Mouse (Mus musculus) hindbrain, embryonic 11.5 days (tissue): ENCODE results near the gene Mmp19. TPM values are rescaled to one million over a fixed set of nuclear protein-coding genes. Genes with fewer than 3 reads are reported as not detected.
A peak's percentile ranks its signal among the peaks of the same experiment; 100 is the strongest.

Experiments used
- ATAC-seq: fragments of 200-750 bp; cut with Nextera tagmentation; 2 replicates; pipeline ENCODE4 v1.8.0; 2017; ENCODE audit warnings: mild to moderate bottlenecking, moderate TSS enrichment, moderate library complexity; ENCODE audit not compliant: low FRiP score
- DNase-seq: peaks from one replicate; pipeline ENCODE4 v3.0.0-alpha.2; 2015; ENCODE audit warnings: low spot score
- H3K27ac ChIP-seq: fragments of 300-500 bp; sonication (generic); 2 replicates; pipeline ENCODE4 v1.5.1; 2014; ENCODE audit warnings: mild to moderate bottlenecking, low read depth, low read length
- H3K27me3 ChIP-seq: fragments of 300-500 bp; sonication (generic); 2 replicates; pipeline ENCODE4 v1.6.1; 2014; ENCODE audit warnings: mild to moderate bottlenecking, low read length, moderate library complexity, mixed read lengths; ENCODE audit not compliant: control insufficient read depth, insufficient read depth
- H3K36me3 ChIP-seq: fragments of 300-500 bp; sonication (generic); 2 replicates; pipeline ENCODE4 v1.6.1; 2014; ENCODE audit warnings: mild to moderate bottlenecking, low read length, moderate library complexity, mixed read lengths; ENCODE audit not compliant: control insufficient read depth, insufficient read depth
- H3K4me1 ChIP-seq: fragments of 300-500 bp; sonication (generic); replicated peaks from 2 replicates; pipeline ENCODE4 v1.6.1; 2014; ENCODE audit warnings: low read length, mixed read lengths; ENCODE audit not compliant: control insufficient read depth, insufficient read depth
- H3K4me2 ChIP-seq: fragments of 300-500 bp; sonication (generic); replicated peaks from 2 replicates; pipeline ENCODE4 v1.6.1; 2014; ENCODE audit warnings: mild to moderate bottlenecking, low read depth, low read length
- H3K4me3 ChIP-seq: fragments of 300-500 bp; sonication (generic); 2 replicates; pipeline ENCODE4 v1.5.1; 2014; ENCODE audit warnings: low read depth, low read length
- H3K9ac ChIP-seq: fragments of 300-500 bp; sonication (generic); 2 replicates; pipeline ENCODE4 v1.6.1; 2014; ENCODE audit warnings: low read depth, low read length
- H3K9me3 ChIP-seq: fragments of 300-500 bp; sonication (generic); 2 replicates; pipeline ENCODE4 v1.6.1; 2016; ENCODE audit warnings: low read length; ENCODE audit not compliant: control insufficient read depth
- WGBS: fragments of 180-500 bp; shearing (Covaris S2); extraction: QIAGEN DNeasy Blood & Tissue Kit; methylation state at CpG from one replicate; pipeline ENCODE4 v1.1.7; 2014; 5-methylcytosine and 5-hydroxymethylcytosine counted together
- polyA plus RNA-seq: library from polyadenylated mRNA; unstranded; fragments of >200 nt; fragmentation: Nextera tagmentation; extraction: Ambion mirVana; gene quantifications from 2 replicates; pipeline ENCODE4 v1.2.1, GENCODE M21; 2014

The Mmp19 gene
- polyA plus RNA-seq, 1 experiment from 2014 or later: 0.49 TPM

- H3K4me3 ChIP-seq: no peak overlapping the region
- no peak overlapping the region for H3K4me2 ChIP-seq
- H3K27me3 ChIP-seq: no peaks in the 10 kb centered on the region
- no peak overlapping the region for H3K27ac ChIP-seq
- no peaks in the 10 kb centered on the region for H3K9me3 ChIP-seq
- H3K4me1 ChIP-seq: no peaks in the 10 kb centered on the region
- ATAC-seq (no peak), DNase-seq (no peak)
- no peaks in the 10 kb centered on the region for H3K36me3 ChIP-seq
- no peak overlapping the region for H3K9ac ChIP-seq
These were observed 1.3 kb downstream of the Mmp19 start for GRCm38 (mm10) chr10:128792041-128792440.

DNA sequence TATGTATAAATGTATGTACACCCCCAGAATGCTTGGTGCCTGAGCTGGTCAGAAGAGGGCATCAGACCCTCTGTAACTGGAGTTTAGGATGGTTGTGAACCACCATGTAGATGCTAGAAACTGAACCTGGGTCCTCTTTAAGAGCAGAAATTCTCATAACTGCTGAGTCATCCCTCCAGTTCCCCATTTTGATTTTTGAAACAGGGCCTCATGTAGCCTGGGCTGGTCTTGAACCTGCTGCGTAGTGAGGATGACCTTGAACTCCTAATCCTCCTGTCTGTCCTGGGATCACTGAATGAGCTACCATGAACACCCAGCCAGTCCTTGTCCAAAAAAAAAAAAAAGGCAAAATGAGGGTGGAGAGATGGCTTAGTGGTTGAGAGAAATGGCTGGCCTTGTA, 2.5 kb downstream of the Mmp19 start:
- ATAC-seq (no peak), DNase-seq (no peak)
- Histone ChIP-seq H3K4me2 (no peak overlapping the region), H3K4me1 (no peaks in the 10 kb centered on the region), H3K4me3 (no peak overlapping the region), H3K27me3 (no peaks in the 10 kb centered on the region), H3K9ac (no peak overlapping the region), H3K27ac (no peak overlapping the region), H3K36me3 (no peaks in the 10 kb centered on the region), H3K9me3 (no peaks in the 10 kb centered on the region)
- 92% methylated on average over 1 of the region's 1 CpGs for WGBS

DNA sequence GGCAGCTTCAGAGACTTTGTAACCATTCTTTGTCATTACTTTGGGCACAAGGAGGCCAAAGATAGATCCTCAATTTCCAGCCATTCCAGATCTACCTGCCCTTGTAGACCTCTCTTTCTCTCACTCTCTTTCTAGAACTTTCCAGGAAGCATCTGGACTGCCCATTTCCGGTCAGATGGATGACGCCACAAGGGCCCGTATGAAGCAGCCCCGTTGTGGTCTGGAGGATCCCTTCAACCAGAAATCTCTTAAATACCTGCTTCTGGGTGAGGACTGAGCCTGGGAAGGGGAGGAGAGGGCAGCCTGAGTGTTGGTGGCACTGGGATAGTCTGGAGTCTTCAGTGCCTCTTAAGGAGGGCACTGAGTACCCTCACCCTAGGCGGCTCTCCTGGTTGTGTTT, 3.7 kb downstream of the Mmp19 start:
- Histone ChIP-seq H3K9ac (no peak overlapping the region), H3K36me3 (no peaks in the 10 kb centered on the region), H3K27me3 (no peaks in the 10 kb centered on the region), H3K4me3 (no peak overlapping the region), H3K4me2 (no peak overlapping the region), H3K4me1 (no peaks in the 10 kb centered on the region), H3K27ac (no peak overlapping the region), H3K9me3 (no peaks in the 10 kb centered on the region)
- ATAC-seq (no peak), DNase-seq (no peak)
- 87% methylated on average over 5 of the region's 5 CpGs for WGBS

DNA sequence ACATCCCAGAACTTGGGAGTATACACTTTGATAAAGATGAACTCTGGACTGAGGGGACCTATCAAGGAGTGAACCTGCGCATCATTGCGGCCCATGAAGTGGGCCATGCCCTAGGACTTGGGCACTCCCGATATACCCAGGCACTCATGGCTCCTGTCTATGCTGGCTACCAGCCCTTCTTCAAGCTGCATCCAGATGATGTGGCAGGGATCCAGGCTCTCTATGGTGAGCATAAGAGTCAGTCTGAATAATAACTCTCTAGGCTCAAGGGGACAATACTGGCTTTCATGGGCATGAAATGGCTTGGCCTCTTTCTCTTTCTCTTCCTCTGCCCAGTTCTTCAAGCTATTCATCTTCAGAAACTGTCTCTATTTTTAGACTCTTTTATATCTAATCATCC, 4.9 kb downstream of the Mmp19 start:
- no peak overlapping the region for H3K27ac ChIP-seq
- no peaks in the 10 kb centered on the region for H3K27me3 ChIP-seq
- no peak overlapping the region for H3K9ac ChIP-seq
- no peaks in the 10 kb centered on the region for H3K4me1 ChIP-seq
- no peak overlapping the region for H3K4me2 ChIP-seq
- H3K4me3 ChIP-seq: no peak overlapping the region
- 98% methylated on average over 3 of the region's 3 CpGs for WGBS
- H3K36me3 ChIP-seq: no peaks in the 10 kb centered on the region
- ATAC-seq (no peak), DNase-seq (no peak)
- no peaks in the 10 kb centered on the region for H3K9me3 ChIP-seq

GRCm38 (mm10) chr10:128798676-128799075, 8.0 kb downstream of the Mmp19 start:
- no peaks in the 10 kb centered on the region for H3K36me3 ChIP-seq
- H3K27me3 ChIP-seq: no peaks in the 10 kb centered on the region
- peaks cover 2% of the 10 kb centered on the region; the same call in 1 of the 2 replicates for H3K4me1 ChIP-seq
- no peak overlapping the region for H3K9ac ChIP-seq
- DNase-seq (no peak), ATAC-seq (no peak)
- H3K9me3 ChIP-seq: no peaks in the 10 kb centered on the region
- H3K4me3 ChIP-seq: no peak overlapping the region
- no peak overlapping the region for H3K27ac ChIP-seq
- WGBS: 88% methylated on average over 8 of the region's 8 CpGs
- H3K4me2 ChIP-seq: no peak overlapping the region

- H3K27me3 ChIP-seq: no peaks in the 10 kb centered on the region
- ATAC-seq (no peak), DNase-seq (no peak)
- H3K4me3 ChIP-seq: 0 out of 2 replicates have a peak overlapping the region, but pooled peaks have one; percentile 4
- H3K9me3 ChIP-seq: no peaks in the 10 kb centered on the region
- no peaks in the 10 kb centered on the region for H3K36me3 ChIP-seq
- H3K9ac ChIP-seq: no peak overlapping the region
- peaks cover 10% of the 10 kb centered on the region for H3K4me1 ChIP-seq
- no peak overlapping the region for H3K27ac ChIP-seq
- WGBS: 87% methylated on average over 16 of the region's 16 CpGs
- H3K4me2 ChIP-seq: no peak overlapping the region
These were observed 11.3 kb downstream of the Mmp19 start for GRCm38 (mm10) chr10:128801981-128802495.

DNA sequence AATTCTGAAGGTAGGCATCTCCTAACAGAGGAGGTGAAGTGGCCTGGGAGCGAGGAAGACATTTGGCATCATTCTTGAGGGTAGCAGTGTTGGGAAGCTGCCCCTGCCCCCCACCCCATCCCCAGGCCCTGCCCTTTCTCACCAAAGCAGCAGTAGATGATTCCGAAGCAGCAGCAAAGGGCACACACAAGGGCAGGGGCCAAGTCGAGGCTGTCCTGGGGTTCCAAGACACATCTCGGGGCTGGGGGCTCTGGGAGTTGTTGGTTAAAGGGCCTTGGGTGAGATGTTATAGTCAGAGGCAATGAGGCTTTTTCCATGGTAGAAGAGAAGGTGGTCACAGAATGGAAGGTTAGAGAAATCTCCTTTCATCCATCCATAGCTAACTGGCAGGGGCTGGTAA, 12.2 kb downstream of the Mmp19 start:
- Histone ChIP-seq H3K4me2 (no peak overlapping the region), H3K9me3 (no peaks in the 10 kb centered on the region), H3K27me3 (no peaks in the 10 kb centered on the region), H3K9ac (0 out of 2 replicates have a peak overlapping the region, but pooled peaks have one; percentile 28), H3K4me1 (peaks cover 16% of the 10 kb centered on the region), H3K36me3 (no peaks in the 10 kb centered on the region), H3K27ac (no peak overlapping the region), H3K4me3 (no peak overlapping the region)
- DNase-seq (no peak), ATAC-seq (no peak)
- WGBS: 53% methylated on average over 4 of the region's 4 CpGs

GRCm38 (mm10) chr10:128803361-128803760, 12.7 kb downstream of the Mmp19 start:
- Histone ChIP-seq H3K4me2 (peak overlapping the region; percentile 67), H3K9me3 (no peaks in the 10 kb centered on the region), H3K9ac (peak overlapping the region; percentile 85), H3K27ac (peak overlapping the region; percentile 94; the same call in 1 of the 2 replicates), H3K4me1 (peaks cover 16% of the 10 kb centered on the region), H3K27me3 (no peaks in the 10 kb centered on the region), H3K36me3 (no peaks in the 10 kb centered on the region), H3K4me3 (peak overlapping the region; percentile 83)
- WGBS: 22% methylated on average over 6 of the region's 6 CpGs
- DNase-seq (no peak), ATAC-seq (no peak)

- Histone ChIP-seq H3K4me3 (peak within 1 kb of the TSS; percentile 83), H3K36me3 (no peaks in the 10 kb centered on the region), H3K9ac (peak within 1 kb of the TSS; percentile 85), H3K27ac (peak within 1 kb of the TSS; percentile 94), H3K4me2 (peak within 1 kb of the TSS; percentile 67), H3K27me3 (no peaks in the 10 kb centered on the region), H3K4me1 (peaks cover 17% of the 10 kb centered on the region), H3K9me3 (no peaks in the 10 kb centered on the region)
- ATAC-seq: peak; percentile 6
- under 1% methylated on average over 14 of the region's 14 CpGs for WGBS
- DNase-seq: no peak
These were observed 13.1 kb downstream of the Mmp19 start, which contains the start of gene Dnajc14 for GRCm38 (mm10) chr10:128803771-128804270. Dnajc14 (plus strand) TSS chr10:128804062.
